Mouse (Mus musculus): Measurements from ENCODE around the gene Wnt4. TPM values are rescaled to one million over a fixed set of nuclear protein-coding genes. Genes with fewer than 3 reads are reported as not detected.

Gene Wnt4
- polyA plus RNA-seq, 1 experiment from 2014 or later: 0.71 TPM

- 76% methylated on average over 8 of the region's 8 CpGs for WGBS
- H3K9ac ChIP-seq (ENCODE audit: low read length): no peak overlapping the region
- H3K36me3 ChIP-seq (ENCODE audit: control insufficient read depth, insufficient read depth): no peaks in the 10 kb centered on the region
- no peak overlapping the region for H3K4me2 ChIP-seq (ENCODE audit: low read depth, low read length)
- H3K27me3 ChIP-seq (ENCODE audit: control insufficient read depth, insufficient read depth, low read length): no peaks in the 10 kb centered on the region
- H3K4me1 ChIP-seq (ENCODE audit: control insufficient read depth, insufficient read depth, low read length): no peaks in the 10 kb centered on the region
- no peaks in the 10 kb centered on the region for H3K9me3 ChIP-seq (replicated peaks; ENCODE audit: control insufficient read depth, low read length)
- H3K4me3 ChIP-seq (ENCODE audit: low read length): no peak overlapping the region
- ATAC-seq (replicated peaks; ENCODE audit: extremely low read depth, insufficient read depth, low FRiP score): no peak
- no peak overlapping the region for H3K27ac ChIP-seq (ENCODE audit: low read length)
Observed at GRCm38 (mm10) chr4:137294951-137295350, 17.7 kb downstream of the Wnt4 start.

- Histone ChIP-seq H3K27me3 (ENCODE audit: control insufficient read depth, insufficient read depth, low read length) (no peaks in the 10 kb centered on the region), H3K4me1 (ENCODE audit: control insufficient read depth, insufficient read depth, low read length) (no peaks in the 10 kb centered on the region), H3K9ac (ENCODE audit: low read length) (no peak overlapping the region), H3K4me2 (ENCODE audit: low read depth, low read length) (no peak overlapping the region), H3K4me3 (ENCODE audit: low read length) (no peak overlapping the region), H3K9me3 (replicated peaks; ENCODE audit: control insufficient read depth, low read length) (no peaks in the 10 kb centered on the region), H3K36me3 (ENCODE audit: control insufficient read depth, insufficient read depth) (no peaks in the 10 kb centered on the region), H3K27ac (ENCODE audit: low read length) (no peak overlapping the region)
- ATAC-seq (replicated peaks; ENCODE audit: extremely low read depth, insufficient read depth, low FRiP score): no peak
- 74% methylated on average over 4 of the region's 4 CpGs for WGBS
Observed at GRCm38 (mm10) chr4:137297611-137298010, 20.3 kb downstream of the Wnt4 start.

- ATAC-seq (replicated peaks; ENCODE audit: extremely low read depth, insufficient read depth, low FRiP score): no peak
- WGBS: 66% methylated on average over 8 of the region's 8 CpGs
- Histone ChIP-seq H3K4me3 (ENCODE audit: low read length) (no peak overlapping the region), H3K27ac (ENCODE audit: low read length) (no peak overlapping the region), H3K4me1 (ENCODE audit: control insufficient read depth, insufficient read depth, low read length) (no peaks in the 10 kb centered on the region), H3K9me3 (replicated peaks; ENCODE audit: control insufficient read depth, low read length) (no peaks in the 10 kb centered on the region), H3K4me2 (ENCODE audit: low read depth, low read length) (no peak overlapping the region), H3K36me3 (ENCODE audit: control insufficient read depth, insufficient read depth) (no peaks in the 10 kb centered on the region), H3K27me3 (ENCODE audit: control insufficient read depth, insufficient read depth, low read length) (no peaks in the 10 kb centered on the region), H3K9ac (ENCODE audit: low read length) (no peak overlapping the region)
Observed at GRCm38 (mm10) chr4:137298406-137298805, 21.1 kb downstream of the Wnt4 start.

- ATAC-seq (replicated peaks; ENCODE audit: extremely low read depth, insufficient read depth, low FRiP score): no peak
- H3K36me3 ChIP-seq (ENCODE audit: control insufficient read depth, insufficient read depth): no peaks in the 10 kb centered on the region
- no peaks in the 10 kb centered on the region for H3K9me3 ChIP-seq (replicated peaks; ENCODE audit: control insufficient read depth, low read length)
- no peak overlapping the region for H3K4me2 ChIP-seq (ENCODE audit: low read depth, low read length)
- WGBS: 90% methylated on average over 13 of the region's 13 CpGs
- no peak overlapping the region for H3K4me3 ChIP-seq (ENCODE audit: low read length)
- H3K27ac ChIP-seq (ENCODE audit: low read length): no peak overlapping the region
- H3K27me3 ChIP-seq (ENCODE audit: control insufficient read depth, insufficient read depth, low read length): no peaks in the 10 kb centered on the region
- no peaks in the 10 kb centered on the region for H3K4me1 ChIP-seq (ENCODE audit: control insufficient read depth, insufficient read depth, low read length)
- H3K9ac ChIP-seq (ENCODE audit: low read length): no peak overlapping the region
Observed at GRCm38 (mm10) chr4:137300227-137300626, 22.9 kb downstream of the Wnt4 start.

- WGBS: 59% methylated on average over 16 of the region's 16 CpGs
- Histone ChIP-seq H3K4me1 (ENCODE audit: control insufficient read depth, insufficient read depth, low read length) (no peaks in the 10 kb centered on the region), H3K27me3 (ENCODE audit: control insufficient read depth, insufficient read depth, low read length) (no peaks in the 10 kb centered on the region), H3K4me2 (ENCODE audit: low read depth, low read length) (no peak overlapping the region), H3K27ac (ENCODE audit: low read length) (no peak overlapping the region), H3K9me3 (replicated peaks; ENCODE audit: control insufficient read depth, low read length) (no peaks in the 10 kb centered on the region), H3K4me3 (ENCODE audit: low read length) (no peak overlapping the region), H3K9ac (ENCODE audit: low read length) (no peak overlapping the region), H3K36me3 (ENCODE audit: control insufficient read depth, insufficient read depth) (no peaks in the 10 kb centered on the region)
- ATAC-seq (replicated peaks; ENCODE audit: extremely low read depth, insufficient read depth, low FRiP score): no peak
Observed at GRCm38 (mm10) chr4:137301635-137302034, 24.3 kb downstream of the Wnt4 start.

- H3K27me3 ChIP-seq (ENCODE audit: control insufficient read depth, insufficient read depth, low read length): no peaks in the 10 kb centered on the region
- no peak overlapping the region for H3K9ac ChIP-seq (ENCODE audit: low read length)
- H3K4me2 ChIP-seq (ENCODE audit: low read depth, low read length): no peak overlapping the region
- H3K27ac ChIP-seq (ENCODE audit: low read length): no peak overlapping the region
- H3K4me1 ChIP-seq (ENCODE audit: control insufficient read depth, insufficient read depth, low read length): no peaks in the 10 kb centered on the region
- WGBS: 82% methylated on average over 7 of the region's 7 CpGs
- H3K4me3 ChIP-seq (ENCODE audit: low read length): no peak overlapping the region
- H3K36me3 ChIP-seq (ENCODE audit: control insufficient read depth, insufficient read depth): no peaks in the 10 kb centered on the region
- H3K9me3 ChIP-seq (replicated peaks; ENCODE audit: control insufficient read depth, low read length): no peaks in the 10 kb centered on the region
- no peak for ATAC-seq (replicated peaks; ENCODE audit: extremely low read depth, insufficient read depth, low FRiP score)
Observed at GRCm38 (mm10) chr4:137304106-137304505, 26.8 kb downstream of the Wnt4 start.

DNA sequence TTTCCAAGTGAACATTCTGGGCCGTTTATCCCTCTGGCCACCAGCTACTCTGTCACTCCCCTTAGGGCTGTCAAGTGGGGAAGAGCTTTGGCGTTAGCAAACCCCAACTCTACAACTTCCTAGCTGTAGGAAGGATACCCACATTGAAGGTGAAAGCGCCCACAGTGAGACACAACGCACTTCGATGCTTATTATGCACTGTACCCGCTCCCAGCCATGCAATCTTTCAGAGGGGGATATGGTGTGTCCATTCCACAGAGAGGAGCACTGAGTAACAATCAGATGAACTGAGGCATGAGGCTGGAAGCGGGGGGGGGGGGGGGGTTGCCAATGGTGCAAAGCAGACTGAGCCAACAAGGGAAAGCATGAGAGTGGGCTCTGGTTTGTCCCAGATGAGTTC, 27.8 kb downstream of the Wnt4 start:
- 90% methylated on average over 7 of the region's 7 CpGs for WGBS
- no peak for ATAC-seq (replicated peaks; ENCODE audit: extremely low read depth, insufficient read depth, low FRiP score)

DNA sequence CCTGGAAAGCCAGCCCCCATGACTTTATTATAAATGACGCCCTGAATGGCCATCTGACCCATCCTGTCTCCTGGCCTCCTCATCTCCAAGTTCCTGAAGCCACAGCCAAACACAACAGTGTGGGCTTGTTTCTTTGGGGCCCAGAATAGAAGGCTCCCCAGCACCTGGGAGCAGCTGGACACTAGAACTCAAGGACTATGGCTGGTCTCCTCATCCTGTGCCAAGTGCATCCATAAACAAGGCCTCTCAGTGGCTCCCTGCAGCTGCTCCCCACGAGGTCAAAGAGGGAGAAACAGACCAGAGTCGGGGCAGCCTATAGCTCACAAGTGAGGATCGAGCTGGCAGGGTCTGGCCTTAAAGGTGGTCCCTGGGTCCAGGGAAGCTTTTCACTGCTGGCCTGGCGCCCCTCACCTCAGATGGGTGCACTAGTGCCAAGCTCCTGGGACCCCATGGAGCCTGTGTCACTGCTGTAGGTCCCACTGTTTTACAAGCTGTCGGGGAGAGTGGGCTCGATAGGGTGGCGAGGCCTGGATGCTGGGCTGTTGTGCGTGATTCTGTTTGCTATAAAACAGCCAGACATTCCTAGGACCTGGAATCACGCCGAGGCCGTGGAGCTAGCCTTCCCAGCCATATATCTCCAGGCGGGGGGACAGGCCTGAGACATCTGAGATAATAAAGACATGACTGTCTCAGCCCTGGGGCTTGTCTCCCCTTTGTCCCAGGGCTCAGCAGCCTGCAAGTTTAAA, 28.7 kb downstream of the Wnt4 start:
- H3K27ac ChIP-seq (ENCODE audit: low read length): no peak overlapping the region; the same call in 1 of the 2 replicates
- no peaks in the 10 kb centered on the region for H3K36me3 ChIP-seq (ENCODE audit: control insufficient read depth, insufficient read depth)
- H3K9ac ChIP-seq (ENCODE audit: low read length): peak overlapping the region; percentile 22; the same call in 1 of the 2 replicates
- H3K4me3 ChIP-seq (ENCODE audit: low read length): no peak overlapping the region
- H3K9me3 ChIP-seq (replicated peaks; ENCODE audit: control insufficient read depth, low read length): no peaks in the 10 kb centered on the region
- no peaks in the 10 kb centered on the region for H3K4me1 ChIP-seq (ENCODE audit: control insufficient read depth, insufficient read depth, low read length)
- no peak overlapping the region for H3K4me2 ChIP-seq (ENCODE audit: low read depth, low read length)
- 65% methylated on average over 13 of the region's 13 CpGs for WGBS
- H3K27me3 ChIP-seq (ENCODE audit: control insufficient read depth, insufficient read depth, low read length): no peaks in the 10 kb centered on the region
- no peak for ATAC-seq (replicated peaks; ENCODE audit: extremely low read depth, insufficient read depth, low FRiP score)

More for the DNA sequence above, 27.8 kb downstream of the Wnt4 start:
- Histone ChIP-seq H3K4me2 (ENCODE audit: low read depth, low read length) (no peak overlapping the region), H3K4me3 (ENCODE audit: low read length) (no peak overlapping the region), H3K27me3 (ENCODE audit: control insufficient read depth, insufficient read depth, low read length) (no peaks in the 10 kb centered on the region), H3K4me1 (ENCODE audit: control insufficient read depth, insufficient read depth, low read length) (no peaks in the 10 kb centered on the region), H3K27ac (ENCODE audit: low read length) (no peak overlapping the region), H3K9me3 (replicated peaks; ENCODE audit: control insufficient read depth, low read length) (no peaks in the 10 kb centered on the region), H3K9ac (ENCODE audit: low read length) (no peak overlapping the region), H3K36me3 (ENCODE audit: control insufficient read depth, insufficient read depth) (no peaks in the 10 kb centered on the region)

GRCm38 (mm10) chr4:137306577-137306888, 29.2 kb downstream of the Wnt4 start:
- no peak overlapping the region for H3K4me2 ChIP-seq (ENCODE audit: low read depth, low read length)
- ATAC-seq (replicated peaks; ENCODE audit: extremely low read depth, insufficient read depth, low FRiP score): no peak
- H3K9ac ChIP-seq (ENCODE audit: low read length): no peak overlapping the region
- WGBS: 65% methylated on average over 8 of the region's 8 CpGs
- H3K27ac ChIP-seq (ENCODE audit: low read length): no peak overlapping the region
- no peaks in the 10 kb centered on the region for H3K36me3 ChIP-seq (ENCODE audit: control insufficient read depth, insufficient read depth)
- H3K9me3 ChIP-seq (replicated peaks; ENCODE audit: control insufficient read depth, low read length): no peaks in the 10 kb centered on the region
- no peaks in the 10 kb centered on the region for H3K4me1 ChIP-seq (ENCODE audit: control insufficient read depth, insufficient read depth, low read length)
- H3K4me3 ChIP-seq (ENCODE audit: low read length): no peak overlapping the region
- no peaks in the 10 kb centered on the region for H3K27me3 ChIP-seq (ENCODE audit: control insufficient read depth, insufficient read depth, low read length)

Data from heart, embryonic 16.5 days (tissue).